17 mouse cellular contexts compared by ENCODE assay signal in the genomic region with DNA sequence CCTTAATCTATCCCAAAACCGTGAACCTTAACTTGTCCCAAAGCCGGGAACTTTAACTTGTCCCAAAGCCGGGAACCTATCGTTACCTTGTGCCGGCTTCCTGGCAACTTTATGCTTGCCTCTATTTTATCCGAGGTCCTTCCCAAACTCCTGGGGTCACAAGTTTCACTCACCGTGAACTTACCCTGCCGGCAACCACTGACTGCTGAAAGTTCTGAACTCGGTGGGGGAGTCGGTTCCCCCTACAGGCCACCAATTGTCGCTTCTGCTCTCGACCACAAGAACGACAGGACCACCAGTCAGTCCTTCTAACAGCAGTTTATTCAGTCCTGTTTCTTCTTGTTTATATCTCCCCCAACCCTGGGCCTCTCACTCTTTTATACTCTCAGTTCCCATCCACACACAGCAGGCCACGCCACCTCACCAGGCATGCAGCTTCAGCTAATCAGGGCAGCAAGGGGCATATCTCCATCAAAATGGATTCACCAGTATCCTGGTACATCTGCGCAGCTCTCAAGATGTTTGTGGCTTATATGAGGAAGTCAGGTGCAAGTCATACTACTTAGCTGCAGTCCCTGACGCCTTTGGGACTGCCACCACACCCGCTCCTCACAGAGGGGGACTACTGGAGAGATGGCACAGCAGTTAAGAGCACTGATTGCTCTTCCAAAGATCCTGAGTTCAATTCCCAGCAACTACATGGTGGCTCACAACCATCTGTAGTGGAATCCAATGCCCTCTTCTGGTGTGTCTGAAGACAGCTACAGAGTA. TPM values are rescaled to one million over a fixed set of nuclear protein-coding genes. Genes with fewer than 3 reads are reported as not detected.
DNase-seq lines count a peak whose midpoint lies in the region; ATAC-seq and TF ChIP-seq lines count a peak whose summit lies in the region.
"Not testable (repeated sequence)": the region's sequence is repeated elsewhere in the genome, so short reads cannot be mapped to it uniquely, and the experiment has no call there.
"Had no signal": no experiment of that assay in that cellular context is flagged by ENCODE, and none has a peak within 500 bp of the region (broad histone marks: within the 10 kb centered on the region; RNA-seq: fewer than 3 reads in every experiment).

No protein-coding gene starts in this region.

- H3K27ac ChIP-seq in limb, embryonic 11.5 days (replicated peaks; ENCODE audit: low read depth, low read length); liver, postnatal 0 days (ENCODE audit: low read depth): not testable (repeated sequence)

- DNase-seq in cerebellum, postnatal 4 days (ENCODE audit: low spot score in 2 of 2), result peak; percentile 5 to 25
- DNase-seq in heart, adult 11 months, result peak; percentile 94
- peak; percentile 20 for DNase-seq in limb, embryonic 11.5 days (ENCODE audit: low spot score)
- not testable (repeated sequence) for DNase-seq in liver, postnatal 0 days
- peak; percentile 20 to 73 for DNase-seq in spleen, postnatal 4 days (ENCODE audit: low spot score in 2 of 2)
- peak; percentile 27 for DNase-seq in urinary bladder, adult 2 months (ENCODE audit: low spot score)

- peak; percentile 48 for ATAC-seq in limb, embryonic 11.5 days (ENCODE audit: insufficient number of reproducible peaks, low FRiP score, low TSS enrichment, low read depth)
- peak; percentile 9; the same call in 1 of the 2 replicates for ATAC-seq in liver, postnatal 0 days

- not testable (repeated sequence) for H3K4me1 ChIP-seq in E14TG2a.4 (replicated peaks; ENCODE audit: low read depth, low read length); limb, embryonic 11.5 days (ENCODE audit: control insufficient read depth, insufficient read depth, low read length); liver, postnatal 0 days (ENCODE audit: insufficient read depth)

- not testable (repeated sequence) for TF ChIP-seq EP300 in liver, postnatal 0 days (IDR thresholded peaks at IDR 0.05; ENCODE audit: low read depth)

- peak; percentile 28 for TF ChIP-seq CTCF in E14TG2a.4 (conservative IDR thresholded peaks at IDR 0.05; ENCODE audit: low read length)
- TF ChIP-seq CTCF in liver, postnatal 0 days (IDR thresholded peaks at IDR 0.05; ENCODE audit: low read depth), result not testable (repeated sequence)

- H3K9ac ChIP-seq in limb, embryonic 11.5 days (ENCODE audit: low read length); liver, postnatal 0 days (replicated peaks): not testable (repeated sequence)

- H3K4me3 ChIP-seq in E14TG2a.4 (replicated peaks; ENCODE audit: low read length); limb, embryonic 11.5 days (ENCODE audit: low read depth, low read length); liver, postnatal 0 days (ENCODE audit: low read depth, low read length): not testable (repeated sequence)

- 81% methylated on average over 17 of the region's 17 CpGs for WGBS in limb, embryonic 11.5 days
- WGBS in liver, postnatal 0 days (ENCODE audit: insufficient replicate concordance), result 73% methylated on average over 17 of the region's 17 CpGs

- peaks cover 48% of the 10 kb centered on the region for H3K9me3 ChIP-seq in E14TG2a.4 (ENCODE audit: low read length)
- H3K9me3 ChIP-seq in limb, embryonic 11.5 days (ENCODE audit: control insufficient read depth, low read length), result peaks cover 33% of the 10 kb centered on the region
- H3K9me3 ChIP-seq in liver, postnatal 0 days (ENCODE audit: low read length), result peaks cover 22% of the 10 kb centered on the region

- H3K27me3 ChIP-seq in E14TG2a.4 (ENCODE audit: insufficient read depth, low read length); limb, embryonic 11.5 days (ENCODE audit: control insufficient read depth, insufficient read depth, low read length); liver, postnatal 0 days (ENCODE audit: insufficient read depth, low read length): not testable (repeated sequence)

- H3K4me2 ChIP-seq in limb, embryonic 11.5 days (ENCODE audit: low read depth, severe bottlenecking); liver, postnatal 0 days (ENCODE audit: low read depth, low read length): not testable (repeated sequence)

- not testable (repeated sequence) for H3K36me3 ChIP-seq in E14TG2a.4 (ENCODE audit: insufficient read depth, low read length); limb, embryonic 11.5 days (ENCODE audit: control insufficient read depth, insufficient read depth, low read length); liver, postnatal 0 days (replicated peaks; ENCODE audit: insufficient read depth, low read length)

RNA-seq across cellular contexts. Expression of gene Zfp978, which starts 40.8 kb away (rescaled TPM):
- not detected in 2 replicates for polyA plus RNA-seq in limb, embryonic 11.5 days (2014; fragmentation: Nextera tagmentation; extraction: Ambion mirVana)
- not detected in 2 replicates for polyA plus RNA-seq in liver, postnatal 0 days (2015; fragmentation: Nextera tagmentation; extraction: Ambion mirVana)
- polyA plus RNA-seq in urinary bladder, adult 2 months (2012; rRNA removed), result not detected in 2 replicates
- polyA plus RNA-seq: forebrain, embryonic 16.5 days; heart, embryonic 14.5 days; hindbrain, embryonic 10.5 days; intestine, embryonic 16.5 days; liver, adult 2 months; midbrain, embryonic 15.5 days; neural tube, embryonic 15.5 days; small intestine, adult 2 months; stomach, embryonic 16.5 days; thymus, adult 2 months had no signal
